Mouse (Mus musculus) embryo, embryonic 9.5 days (tissue): Measurements from ENCODE around the gene Tex21.
A peak's percentile ranks its signal among the peaks of the same experiment; 100 is the strongest.
"Not testable (repeated sequence)": the region's sequence is repeated elsewhere in the genome, so short reads cannot be mapped to it uniquely, and the experiment has no call there.

Experiments
- DNase-seq: peaks from one replicate; pipeline ENCODE4 v3.0.0-alpha.2; 2017; ENCODE audit errors: extremely low spot score

Tex21 gene

DNA sequence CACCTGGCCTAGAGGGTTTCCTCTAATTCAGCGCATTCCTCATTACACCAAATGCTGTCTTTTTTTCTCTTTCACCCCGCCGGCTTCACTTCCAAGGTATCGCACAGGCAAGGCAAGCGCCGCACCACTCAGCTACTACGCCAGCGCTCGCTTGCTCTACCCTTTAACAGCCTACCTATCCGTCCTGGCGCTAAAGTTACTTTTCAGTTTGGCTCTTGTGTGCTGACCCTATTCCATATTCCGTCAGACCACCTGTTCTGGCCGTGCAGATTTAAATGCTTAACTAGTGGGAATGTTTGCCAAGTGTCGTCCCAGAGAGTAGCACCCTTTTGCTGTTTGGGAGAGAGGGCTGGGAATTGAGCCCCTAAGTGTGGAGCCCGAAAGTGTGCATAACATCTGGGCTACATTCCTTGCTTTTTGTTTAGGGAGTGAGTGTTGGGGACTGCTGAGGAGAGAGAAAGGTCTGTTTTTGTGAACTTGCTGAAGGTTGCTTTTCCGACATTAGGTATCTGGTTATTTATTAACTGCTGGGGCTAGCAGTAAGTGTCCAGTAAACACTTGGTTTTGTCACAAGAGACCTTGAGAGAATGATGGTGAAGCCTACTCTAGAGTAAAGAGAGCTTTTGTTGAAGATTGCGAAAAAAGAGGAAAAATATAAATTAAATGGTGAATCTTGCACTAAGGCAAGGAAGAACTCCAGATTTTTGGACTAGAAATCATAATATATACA is 9.7 kb upstream of the Tex21 start:
- DNase-seq, result peak; percentile 37

DNA sequence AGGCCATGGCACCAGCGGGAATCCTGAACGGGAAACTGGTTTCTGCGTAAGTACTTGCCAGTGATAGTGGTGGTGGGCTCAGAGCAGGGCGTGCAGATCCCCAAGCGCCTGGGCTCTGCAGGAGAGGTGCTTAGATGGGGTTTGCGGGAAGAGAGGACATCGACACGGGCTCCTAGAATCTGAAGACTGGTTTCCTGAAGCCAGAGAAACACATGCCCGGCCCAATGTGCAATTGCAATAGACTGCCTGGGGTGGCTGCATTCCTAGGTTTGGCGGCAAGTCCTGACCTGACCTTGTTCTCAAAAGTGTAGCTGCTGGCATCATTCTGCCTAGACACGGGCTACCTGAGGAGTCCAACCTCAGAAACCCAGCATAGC is 8.9 kb upstream of the Tex21 start:
- no peak for DNase-seq

DNA sequence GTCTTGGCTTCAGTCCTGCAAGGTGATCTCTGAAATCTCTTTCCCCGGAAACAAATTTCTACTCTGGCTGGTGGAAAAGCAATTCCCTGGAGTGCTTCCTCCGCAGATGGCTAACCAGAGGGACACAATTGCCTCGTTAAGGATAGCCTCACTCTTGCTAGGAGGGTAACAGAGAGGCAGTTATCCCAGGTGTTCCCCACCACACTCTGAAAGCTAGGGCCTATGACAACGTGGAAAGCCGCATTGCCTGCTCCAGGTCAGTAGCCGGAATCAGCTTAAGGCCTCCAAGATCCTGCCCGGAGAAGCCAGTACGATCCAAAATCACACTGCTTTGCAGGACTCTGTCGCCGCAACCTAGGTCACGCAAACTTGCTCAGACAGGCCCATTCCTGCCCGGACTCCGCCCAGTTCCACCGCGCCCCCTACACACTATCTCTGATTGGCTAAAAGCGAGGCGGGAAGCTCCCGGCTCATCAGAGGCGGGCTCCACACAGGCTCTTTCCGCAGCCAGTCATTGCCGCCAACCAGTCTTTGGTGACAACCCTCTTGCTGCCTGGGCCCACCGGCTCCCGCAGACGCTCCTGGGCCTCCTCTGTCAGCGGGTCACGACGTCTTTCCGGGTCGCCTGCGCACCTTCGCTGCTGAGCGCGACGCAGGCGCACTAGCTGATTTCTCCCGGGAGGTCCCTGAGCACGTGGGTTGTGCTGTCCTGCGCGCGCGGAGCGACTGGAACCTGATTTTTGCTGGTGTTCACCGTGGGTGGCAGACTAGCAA is 8.4 kb upstream of the Tex21 start, which contains the start of gene Mthfd1:
TSS of gene Mthfd1 (plus strand) at position 574 of the 774 bp plus-strand sequence.
- peak; percentile 92 for DNase-seq

DNA sequence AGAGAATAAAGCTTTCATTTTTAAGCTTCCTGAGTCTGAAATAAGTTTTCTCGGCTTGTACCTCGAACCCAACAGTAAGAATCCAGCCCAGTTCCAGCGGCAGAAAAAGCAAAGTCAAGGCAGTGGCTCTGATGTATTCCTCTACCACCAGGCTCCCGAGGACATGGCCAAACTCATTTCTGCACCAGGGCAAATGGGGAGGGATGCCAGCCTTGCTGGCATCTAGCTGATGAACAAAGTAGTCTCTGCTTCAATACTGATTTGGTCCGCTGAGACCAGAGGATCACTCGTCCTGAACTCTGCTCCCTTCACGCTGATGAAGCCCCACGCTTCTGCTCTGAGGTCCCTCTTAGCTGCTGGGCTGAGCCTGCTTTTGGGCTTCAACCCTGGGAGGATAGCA is 7.4 kb upstream of the Tex21 start:
- no peak for DNase-seq

DNA sequence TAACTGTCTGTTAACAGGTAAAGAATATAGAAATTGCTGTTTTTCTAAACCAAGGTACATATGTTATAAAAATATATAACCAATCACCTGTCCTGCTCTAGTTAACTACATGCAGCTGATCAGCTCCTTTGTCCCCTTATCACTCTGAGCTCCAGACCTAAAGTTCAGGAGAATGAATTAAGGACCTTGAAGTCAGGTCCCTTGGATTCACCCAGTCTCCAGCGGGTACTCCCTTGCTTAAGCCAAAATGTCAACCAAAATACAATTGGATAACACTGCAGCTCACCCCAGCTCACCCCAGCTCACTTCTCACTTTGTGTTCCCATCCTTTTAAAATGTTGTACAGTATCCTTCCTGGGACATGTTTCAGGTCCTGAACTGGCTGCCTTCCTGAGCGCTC is 7.0 kb upstream of the Tex21 start:
- no peak for DNase-seq

DNA sequence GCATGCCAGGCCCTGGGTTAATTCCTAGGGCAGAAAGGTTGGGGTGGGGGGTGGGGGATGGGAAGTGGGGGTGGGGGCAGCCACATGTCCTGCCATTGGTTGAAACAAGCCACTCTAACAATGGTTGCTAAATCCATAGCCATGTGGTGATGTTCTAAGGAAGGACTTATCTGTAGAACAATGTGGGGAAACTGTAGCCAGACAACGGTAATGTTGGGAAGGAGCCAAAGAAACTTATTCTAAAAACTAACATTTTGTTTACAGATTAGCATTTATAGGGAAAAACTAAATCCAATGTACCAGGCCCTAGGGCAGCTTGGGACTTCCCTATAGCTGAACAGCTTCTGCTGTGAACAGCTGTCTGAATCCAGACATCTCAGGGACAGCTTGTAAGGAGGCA is 6.5 kb upstream of the Tex21 start:
- DNase-seq, result no peak

DNA sequence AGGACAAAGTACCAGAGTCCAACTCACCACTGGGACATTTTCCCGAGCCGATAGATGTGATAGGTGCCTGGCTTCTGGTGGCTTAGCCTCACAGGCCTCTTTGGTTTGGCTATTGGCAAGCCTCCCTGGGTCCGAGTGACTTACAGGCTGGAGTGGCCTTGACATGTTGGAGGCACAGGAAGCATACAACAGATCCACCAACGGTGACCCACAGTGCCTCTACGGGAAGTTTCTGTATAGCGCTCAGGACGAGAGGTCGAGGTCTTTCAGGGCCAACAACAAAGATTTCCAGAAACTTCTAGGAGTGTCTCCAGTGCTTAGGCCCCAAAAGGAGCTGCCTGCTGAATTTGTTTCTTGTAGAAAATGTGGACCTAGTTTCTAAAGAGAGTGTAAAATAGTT is 1.6 kb downstream of the Tex21 start:
- no peak for DNase-seq

DNA sequence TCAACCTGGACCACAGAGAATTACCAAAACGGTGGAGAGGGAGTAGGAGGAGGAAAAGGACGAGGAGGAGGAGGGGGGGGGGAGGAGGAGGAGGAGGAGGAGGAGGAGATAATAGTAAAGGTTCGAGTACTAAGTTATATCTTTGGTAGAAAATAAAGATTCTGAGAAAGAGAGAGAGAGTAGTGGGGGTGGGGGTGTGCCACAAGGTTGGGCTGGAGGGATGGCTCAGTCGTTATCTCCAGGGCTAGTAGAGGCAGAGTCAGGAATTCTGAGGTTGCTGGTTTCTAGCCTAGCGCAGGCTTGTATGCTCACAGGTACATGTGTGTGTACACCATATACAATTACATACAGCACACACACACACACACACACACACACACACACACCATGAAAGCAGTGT is 4.7 kb downstream of the Tex21 start:
- DNase-seq, result no peak

DNA sequence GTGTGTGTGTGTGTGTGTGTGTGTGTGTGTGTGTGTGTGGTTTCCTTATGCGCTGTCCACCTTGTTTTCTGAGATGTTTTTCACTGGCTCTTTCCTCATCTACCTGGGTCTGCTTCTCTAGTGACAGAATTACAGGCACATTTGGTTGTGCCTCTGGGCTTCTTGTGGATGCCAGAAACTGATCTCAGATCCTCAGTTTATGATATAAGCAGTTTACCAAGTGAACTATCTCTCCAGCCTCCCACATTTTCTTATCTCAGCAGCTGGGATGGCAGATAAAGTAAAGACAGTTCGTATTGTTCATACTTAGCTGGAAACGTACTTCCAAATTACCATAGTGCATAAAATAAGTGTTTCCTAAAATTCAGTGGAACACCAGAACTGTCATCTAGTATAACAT is 5.5 kb downstream of the Tex21 start:
- DNase-seq, result no peak

DNA sequence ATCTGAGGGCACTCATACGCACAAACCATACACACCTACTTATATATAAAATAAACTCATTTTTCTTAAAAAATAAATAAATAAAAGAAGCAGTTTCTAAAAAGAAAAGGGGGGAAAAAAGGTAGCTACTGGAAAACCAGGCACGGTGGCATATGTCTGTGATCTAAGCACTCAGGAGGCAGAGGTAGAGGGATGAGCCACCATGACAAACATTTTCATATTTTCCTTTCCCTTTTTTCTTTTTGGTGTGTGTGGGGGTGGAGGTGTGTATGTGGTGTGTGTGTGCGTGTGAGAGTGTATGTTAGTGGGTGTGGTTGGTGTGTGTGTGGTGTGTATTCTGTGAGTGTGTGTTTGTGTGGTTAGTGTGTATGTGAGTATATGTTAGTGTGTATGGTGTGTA is 5.9 kb downstream of the Tex21 start:
- no peak for DNase-seq

DNA sequence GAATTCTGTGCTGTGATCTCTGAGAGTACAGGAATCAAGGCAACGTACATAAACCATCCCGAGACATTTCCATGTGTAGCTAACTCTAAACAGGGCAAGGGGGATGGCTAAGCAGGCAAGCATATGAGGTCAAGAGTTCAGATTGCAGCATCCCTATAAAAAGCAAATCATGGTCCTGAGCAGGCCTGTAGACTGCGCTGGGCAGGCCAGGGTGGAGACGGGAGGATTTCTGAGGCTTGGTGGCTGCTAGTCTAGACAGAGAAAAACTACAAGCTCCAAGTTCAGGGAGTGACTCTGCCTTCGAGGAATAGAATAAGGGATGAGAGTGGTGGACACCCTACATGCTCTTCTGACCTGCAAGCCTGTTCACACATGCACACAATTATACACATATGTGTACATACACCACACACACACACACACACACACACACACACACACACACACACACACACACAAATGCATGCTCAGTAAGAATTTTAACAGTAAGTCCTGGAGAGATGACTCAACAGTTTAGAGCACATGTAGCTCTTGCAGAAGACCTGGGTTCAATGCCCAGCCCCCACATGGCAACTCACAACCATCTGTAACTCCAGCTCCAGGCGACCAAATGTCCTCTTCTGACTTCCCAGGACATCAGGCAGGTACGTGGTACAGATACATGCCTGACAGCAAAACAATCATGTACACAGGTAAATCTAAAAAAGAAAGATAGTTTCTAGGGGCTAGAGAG is 6.5 kb downstream of the Tex21 start:
- DNase-seq, result no peak

DNA sequence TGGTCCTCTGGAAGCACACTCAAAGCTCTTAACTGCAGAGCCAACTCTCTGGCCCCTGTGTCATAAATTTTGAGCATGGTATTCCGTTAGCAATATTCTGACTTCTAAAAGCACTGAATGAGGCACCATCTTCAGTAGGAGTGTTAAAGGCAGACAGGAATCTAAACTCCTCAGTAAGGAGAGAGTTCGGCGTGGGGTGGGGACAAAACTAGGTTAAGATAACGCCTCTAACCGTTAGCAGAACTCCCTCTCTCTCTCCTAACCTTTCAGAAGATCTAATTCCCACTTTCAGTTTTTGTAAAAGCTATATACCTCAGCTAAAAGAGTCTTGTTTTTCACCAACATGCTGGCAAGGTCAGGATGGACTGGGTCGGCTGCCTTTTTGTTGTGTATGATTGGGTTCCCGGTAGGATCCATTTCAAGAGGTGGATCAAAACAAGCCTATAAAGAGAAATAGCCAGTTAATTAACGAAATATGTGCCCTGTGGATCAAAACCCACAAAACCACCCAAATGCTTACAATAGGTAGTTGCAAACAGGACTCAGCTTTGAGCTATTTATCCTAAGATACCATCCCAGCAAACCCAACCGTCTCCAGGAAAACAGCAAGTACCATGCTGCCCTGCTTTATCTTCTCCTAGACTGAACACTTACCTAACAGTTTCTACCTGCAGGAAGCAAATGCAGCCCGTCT is 7.3 kb downstream of the Tex21 start:
- DNase-seq, result no peak

DNA sequence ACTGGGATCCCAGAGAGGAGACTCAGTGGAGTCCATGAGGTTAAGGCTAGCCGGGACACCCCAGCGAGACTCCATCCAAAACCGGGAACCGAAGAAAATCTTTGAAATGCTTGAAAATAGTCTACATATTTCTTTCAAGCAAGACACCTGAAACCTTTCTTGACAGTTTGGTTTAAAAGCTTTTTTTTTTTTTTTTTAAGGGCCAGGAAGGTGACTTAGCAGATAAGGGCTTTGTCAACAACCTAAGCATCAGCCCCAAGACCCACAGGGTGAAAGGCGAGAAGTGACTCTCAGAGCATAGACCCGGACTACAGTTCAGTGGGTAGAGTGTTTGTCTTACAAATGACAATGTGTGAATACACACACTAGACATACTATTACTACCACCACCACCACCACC is 11.3 kb downstream of the Tex21 start:
- no peak for DNase-seq

DNA sequence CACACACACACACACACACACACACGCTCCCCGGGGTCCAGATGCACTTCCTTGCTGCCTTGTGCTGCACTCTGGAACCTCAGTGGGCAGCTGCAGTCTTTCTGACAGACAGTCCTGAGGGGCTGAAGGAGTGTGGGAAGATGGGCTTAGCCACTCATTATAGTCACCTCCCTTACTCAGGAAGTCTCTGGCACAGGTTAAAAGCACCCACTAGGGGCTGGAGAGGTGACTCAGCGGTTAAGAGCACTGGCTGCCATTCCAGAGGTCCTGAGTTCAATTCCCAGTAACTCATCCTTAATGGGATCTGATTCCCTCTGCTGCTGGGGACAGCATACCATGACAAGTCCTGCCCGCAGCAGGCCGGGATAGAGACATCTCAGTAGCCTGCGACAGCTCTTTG is 15.9 kb downstream of the Tex21 start:
- no peak for DNase-seq

DNA sequence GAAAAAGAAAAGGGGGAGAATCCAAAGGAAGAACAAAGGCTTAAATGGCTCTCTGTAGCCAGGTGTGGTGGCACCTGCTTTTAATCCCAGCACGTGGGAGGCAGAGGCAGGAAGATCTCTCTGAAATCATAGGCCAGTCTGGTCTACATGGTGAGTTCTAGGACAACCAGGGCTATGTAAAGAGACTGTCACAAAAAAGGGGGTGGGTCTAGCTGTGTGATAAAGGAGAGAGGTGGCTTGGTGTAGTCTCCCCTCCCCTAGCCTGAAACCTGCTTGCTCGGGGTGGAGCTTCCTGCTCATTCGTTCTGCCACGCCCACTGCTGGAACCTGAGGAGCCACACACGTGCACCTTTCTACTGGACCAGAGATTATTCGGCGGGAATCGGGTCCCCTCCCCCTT is 24.4 kb downstream of the Tex21 start:
- not testable (repeated sequence) for DNase-seq

DNA sequence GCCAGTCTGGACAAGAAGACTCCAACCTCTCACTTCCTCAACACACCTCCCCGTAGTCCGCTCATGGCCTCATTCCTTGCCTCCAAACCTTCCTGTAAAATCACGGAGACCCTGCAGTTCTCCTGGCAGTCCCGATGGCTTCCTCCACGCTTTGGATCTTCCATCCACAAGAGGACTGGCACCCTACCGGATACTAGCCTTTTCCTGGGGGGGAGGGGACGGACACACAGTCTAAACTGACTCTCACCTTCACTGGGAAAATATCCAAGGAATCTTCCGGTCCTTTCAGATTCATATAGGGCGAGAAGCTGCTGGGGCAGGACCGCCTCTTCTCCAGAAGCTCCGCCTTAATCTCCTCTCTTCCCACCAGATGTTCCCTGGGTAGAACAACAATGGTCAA is 29.8 kb downstream of the Tex21 start:
- no peak for DNase-seq

DNA sequence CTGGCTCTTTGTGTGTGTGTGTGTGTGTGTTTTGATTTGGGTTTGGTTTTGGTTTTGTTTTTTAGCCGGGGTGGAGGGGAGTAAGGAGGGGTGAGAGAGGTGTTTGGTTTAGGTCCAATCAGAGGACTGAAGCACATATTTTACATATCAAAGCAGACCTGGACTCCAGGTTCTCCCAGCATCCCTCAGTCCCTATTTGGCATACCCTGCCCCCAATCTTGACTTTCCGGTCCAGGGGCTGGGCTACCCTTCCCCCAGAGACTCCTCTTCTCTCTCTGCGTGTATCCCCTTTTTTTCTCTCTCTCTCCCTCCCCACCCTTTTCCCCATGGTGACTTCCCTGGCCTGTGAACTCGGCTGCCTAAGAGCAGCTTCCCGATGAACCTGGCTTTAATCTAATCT is 31.4 kb downstream of the Tex21 start:
- no peak for DNase-seq

DNA sequence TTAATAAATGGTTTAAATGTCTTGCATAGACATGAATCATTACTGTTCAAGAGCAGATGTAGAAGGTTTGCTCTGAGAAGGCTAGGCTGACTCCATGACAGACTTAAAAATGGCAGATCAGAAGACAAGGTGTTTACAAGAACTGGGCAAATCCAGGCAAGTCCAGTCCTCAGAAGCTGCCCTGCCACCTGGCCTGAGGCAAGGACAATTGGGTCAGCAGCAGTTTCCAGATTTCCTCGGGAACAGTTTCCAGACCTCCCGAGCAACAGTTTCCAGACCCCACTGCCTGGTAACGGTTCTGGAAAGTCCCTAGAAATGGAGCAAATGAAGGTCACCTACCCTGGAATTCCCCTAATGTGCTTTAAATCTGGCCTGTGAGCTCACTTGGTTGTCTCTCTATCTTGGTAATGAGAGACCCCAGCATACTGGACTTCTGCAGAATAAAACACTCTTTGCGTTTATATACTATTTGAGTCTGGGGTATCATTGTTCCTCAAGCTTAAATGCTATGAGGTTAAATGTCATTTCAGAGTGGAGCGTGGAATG is 37.0 kb downstream of the Tex21 start:
- DNase-seq, result no peak

DNA sequence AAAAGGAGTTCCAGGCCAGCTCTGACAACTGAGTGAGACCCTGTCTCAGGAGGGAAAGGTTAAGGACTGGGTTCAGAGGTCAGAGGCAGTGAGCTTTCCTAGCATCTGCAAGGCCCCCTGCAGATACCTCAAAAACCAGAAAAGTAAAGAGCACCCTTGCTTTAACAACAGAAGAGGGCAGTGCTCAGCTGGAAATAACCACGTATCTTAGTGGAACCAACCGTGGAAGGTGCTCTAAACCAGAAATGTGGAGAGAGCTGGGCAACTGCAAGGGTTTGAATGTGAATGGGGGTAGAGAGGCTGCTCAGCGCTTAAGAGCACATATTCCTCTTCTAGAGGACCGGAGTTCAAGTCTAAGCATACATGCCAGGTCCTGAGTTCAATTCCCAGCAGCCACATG is 46.2 kb downstream of the Tex21 start:
- DNase-seq, result no peak

DNA sequence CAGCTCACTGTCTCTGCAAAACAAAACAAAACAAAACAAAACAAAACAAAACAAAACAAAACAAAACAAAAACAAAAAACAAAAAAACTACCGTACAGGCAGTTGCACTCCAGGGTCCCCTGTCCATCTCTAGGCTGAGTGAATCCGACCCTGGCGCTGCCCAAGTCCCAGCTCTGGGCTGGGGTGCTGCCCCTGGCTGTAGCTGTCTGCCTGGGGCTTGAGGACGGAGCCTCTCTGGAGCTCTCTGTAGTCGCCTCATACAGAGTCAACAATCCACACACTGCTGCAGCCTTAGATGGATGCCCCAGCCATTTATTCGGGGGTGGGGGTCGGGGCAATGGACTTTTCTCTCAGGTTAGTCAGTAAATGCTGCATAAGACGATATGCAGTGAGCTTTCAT is 49.5 kb downstream of the Tex21 start:
- DNase-seq, result no peak

DNA sequence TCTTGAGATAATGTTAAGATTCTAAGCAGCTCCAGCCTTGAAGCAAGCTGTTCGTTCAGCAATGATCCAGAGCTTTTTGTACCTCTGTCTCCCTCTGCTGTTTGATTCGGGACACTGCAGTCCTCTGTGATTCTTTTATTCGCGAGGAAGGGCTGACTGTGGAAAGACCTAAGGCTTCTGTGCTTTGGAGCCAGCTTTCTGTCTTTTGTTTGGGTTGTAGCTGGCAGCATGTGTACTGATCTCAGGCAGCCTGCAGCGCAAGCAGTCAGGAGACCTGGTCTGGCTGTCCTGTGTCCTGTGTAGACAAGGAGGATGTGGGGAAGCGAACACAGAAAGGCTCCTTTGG is 49.9 kb downstream of the Tex21 start:
- peak; percentile 83 for DNase-seq
